Mouse (Mus musculus) liver, embryonic 16.5 days (tissue): ENCODE data around the gene Slit2. TPM values are rescaled to one million over a fixed set of nuclear protein-coding genes. Genes with fewer than 3 reads are reported as not detected.

Experiments
- ATAC-seq: fragments of 200-750 bp; cut with Nextera tagmentation; 2 replicates; pipeline ENCODE4 v1.8.0; 2017; ENCODE audit warnings: low read depth, mild to moderate bottlenecking, moderate number of reproducible peaks, moderate library complexity
- H3K27ac ChIP-seq: fragments of 300-500 bp; sonication (generic); 2 replicates; pipeline ENCODE4 v1.5.1; 2014; ENCODE audit warnings: mild to moderate bottlenecking, low read length
- H3K27me3 ChIP-seq: fragments of 300-500 bp; sonication (generic); 2 replicates; pipeline ENCODE4 v1.6.1; 2014; ENCODE audit warnings: low read depth, low read length, mixed read lengths; ENCODE audit not compliant: control insufficient read depth, insufficient read depth
- H3K36me3 ChIP-seq: fragments of 300-500 bp; sonication (generic); 2 replicates; pipeline ENCODE4 v1.6.1; 2014; ENCODE audit warnings: mild to moderate bottlenecking; ENCODE audit not compliant: control insufficient read depth, insufficient read depth
- H3K4me1 ChIP-seq: fragments of 300-500 bp; sonication (generic); 2 replicates; pipeline ENCODE4 v1.6.1; 2014; ENCODE audit warnings: low read depth, low read length, mixed read lengths; ENCODE audit not compliant: control insufficient read depth
- H3K4me2 ChIP-seq: fragments of 300-500 bp; sonication (generic); 2 replicates; pipeline ENCODE4 v1.6.1; 2014; ENCODE audit warnings: low read depth, low read length, mixed read lengths
- H3K4me3 ChIP-seq: fragments of 300-500 bp; sonication (generic); 2 replicates; pipeline ENCODE4 v1.5.1; 2014; ENCODE audit warnings: low read depth, mild to moderate bottlenecking, low read length
- H3K9ac ChIP-seq: fragments of 300-500 bp; sonication (generic); 2 replicates; pipeline ENCODE4 v1.6.1; 2014; ENCODE audit warnings: low read depth, low read length
- H3K9me3 ChIP-seq: fragments of 300-500 bp; sonication (generic); replicated peaks from 2 replicates; pipeline ENCODE4 v1.6.1; 2016; ENCODE audit warnings: low read length; ENCODE audit not compliant: control insufficient read depth
- WGBS: fragments of 180-500 bp; shearing (Covaris S2); extraction: QIAGEN DNeasy Blood & Tissue Kit; methylation state at CpG from one replicate; pipeline ENCODE4 v1.1.7; 2014; ENCODE audit not compliant: insufficient replicate concordance; 5-methylcytosine and 5-hydroxymethylcytosine counted together
- polyA plus RNA-seq: library from polyadenylated mRNA; unstranded; fragments of >200 nt; fragmentation: Nextera tagmentation; extraction: Ambion mirVana; gene quantifications from 2 replicates; pipeline ENCODE4 v1.2.1, GENCODE M21; 2015

The Slit2 gene
- polyA plus RNA-seq, 1 experiment from 2014 or later: 0.47 TPM

- Histone ChIP-seq H3K4me1 (no peaks in the 10 kb centered on the region), H3K9ac (no peak overlapping the region), H3K4me2 (no peak overlapping the region), H3K36me3 (no peaks in the 10 kb centered on the region), H3K9me3 (no peaks in the 10 kb centered on the region), H3K4me3 (no peak overlapping the region), H3K27me3 (no peaks in the 10 kb centered on the region), H3K27ac (no peak overlapping the region)
- 71% methylated on average over 8 of the region's 8 CpGs for WGBS
- no peak for ATAC-seq
These were observed 201.4 kb downstream of the Slit2 start for GRCm38 (mm10) chr5:48184358-48184757.

GRCm38 (mm10) chr5:48187819-48188218 lies 204.9 kb downstream of the Slit2 start:
- ATAC-seq: no peak
- WGBS: 65% methylated on average over 4 of the region's 4 CpGs

GRCm38 (mm10) chr5:48199380-48199779 lies 216.4 kb downstream of the Slit2 start:
- Histone ChIP-seq H3K9ac (no peak overlapping the region), H3K4me2 (no peak overlapping the region), H3K4me3 (no peak overlapping the region), H3K9me3 (no peaks in the 10 kb centered on the region), H3K4me1 (no peaks in the 10 kb centered on the region), H3K36me3 (no peaks in the 10 kb centered on the region), H3K27me3 (no peaks in the 10 kb centered on the region), H3K27ac (no peak overlapping the region)
- ATAC-seq: no peak

More at GRCm38 (mm10) chr5:48187819-48188218, 204.9 kb downstream of the Slit2 start:
- Histone ChIP-seq H3K4me1 (no peaks in the 10 kb centered on the region), H3K27ac (no peak overlapping the region), H3K36me3 (no peaks in the 10 kb centered on the region), H3K9ac (no peak overlapping the region), H3K4me3 (no peak overlapping the region), H3K27me3 (no peaks in the 10 kb centered on the region), H3K4me2 (no peak overlapping the region), H3K9me3 (no peaks in the 10 kb centered on the region)

GRCm38 (mm10) chr5:48215248-48215647 lies 232.3 kb downstream of the Slit2 start:
- Histone ChIP-seq H3K27ac (no peak overlapping the region), H3K9me3 (no peaks in the 10 kb centered on the region), H3K4me3 (no peak overlapping the region), H3K27me3 (no peaks in the 10 kb centered on the region), H3K36me3 (no peaks in the 10 kb centered on the region), H3K4me1 (no peaks in the 10 kb centered on the region), H3K4me2 (no peak overlapping the region), H3K9ac (no peak overlapping the region)
- WGBS: 62% methylated on average over 2 of the region's 2 CpGs
- ATAC-seq: no peak

- 70% methylated on average over 10 of the region's 10 CpGs for WGBS
- no peak for ATAC-seq
- H3K27ac ChIP-seq: no peak overlapping the region
These were observed 236.8 kb downstream of the Slit2 start for GRCm38 (mm10) chr5:48219624-48220155.

GRCm38 (mm10) chr5:48225500-48225899 lies 242.6 kb downstream of the Slit2 start:
- Histone ChIP-seq H3K9ac (no peak overlapping the region), H3K4me1 (no peaks in the 10 kb centered on the region), H3K9me3 (no peaks in the 10 kb centered on the region), H3K4me3 (no peak overlapping the region), H3K27ac (no peak overlapping the region), H3K4me2 (no peak overlapping the region), H3K36me3 (no peaks in the 10 kb centered on the region), H3K27me3 (no peaks in the 10 kb centered on the region)
- ATAC-seq: no peak
- 35% methylated on average over 2 of the region's 2 CpGs for WGBS

More at GRCm38 (mm10) chr5:48219624-48220155, 236.8 kb downstream of the Slit2 start:
- H3K36me3 ChIP-seq: no peaks in the 10 kb centered on the region
- H3K4me3 ChIP-seq: no peak overlapping the region
- no peaks in the 10 kb centered on the region for H3K9me3 ChIP-seq
- H3K4me2 ChIP-seq: no peak overlapping the region
- H3K9ac ChIP-seq: no peak overlapping the region
- H3K4me1 ChIP-seq: no peaks in the 10 kb centered on the region
- H3K27me3 ChIP-seq: no peaks in the 10 kb centered on the region

GRCm38 (mm10) chr5:48230430-48231080 lies 247.6 kb downstream of the Slit2 start:
- 69% methylated on average over 6 of the region's 6 CpGs for WGBS
- Histone ChIP-seq H3K4me3 (no peak overlapping the region), H3K27ac (no peak overlapping the region), H3K4me1 (no peaks in the 10 kb centered on the region), H3K4me2 (no peak overlapping the region), H3K27me3 (no peaks in the 10 kb centered on the region), H3K9me3 (no peaks in the 10 kb centered on the region), H3K9ac (no peak overlapping the region), H3K36me3 (no peaks in the 10 kb centered on the region)
- no peak for ATAC-seq

GRCm38 (mm10) chr5:48234728-48235127 lies 251.8 kb downstream of the Slit2 start:
- Histone ChIP-seq H3K4me3 (no peak overlapping the region), H3K4me2 (no peak overlapping the region), H3K4me1 (no peaks in the 10 kb centered on the region), H3K9me3 (no peaks in the 10 kb centered on the region), H3K36me3 (no peaks in the 10 kb centered on the region), H3K27me3 (no peaks in the 10 kb centered on the region), H3K27ac (no peak overlapping the region), H3K9ac (no peak overlapping the region)
- WGBS: 53% methylated on average over 4 of the region's 4 CpGs
- ATAC-seq: no peak

- 70% methylated on average over 6 of the region's 6 CpGs for WGBS
- Histone ChIP-seq H3K27me3 (no peaks in the 10 kb centered on the region), H3K4me2 (no peak overlapping the region), H3K4me3 (no peak overlapping the region), H3K4me1 (no peaks in the 10 kb centered on the region), H3K9ac (no peak overlapping the region), H3K36me3 (no peaks in the 10 kb centered on the region), H3K27ac (no peak overlapping the region), H3K9me3 (no peaks in the 10 kb centered on the region)
- ATAC-seq: no peak
These were observed 252.3 kb downstream of the Slit2 start for GRCm38 (mm10) chr5:48235270-48235669.
